Mouse (Mus musculus) small intestine, adult 2 months (tissue): ENCODE results near the gene Slc11a2.

Experiments used
- CTCF ChIP-seq: fragments of 200-500 bp; IDR thresholded peaks from 2 replicates; pipeline ENCODE4 v1.5.1; 2012; ENCODE audit warnings: low read depth, mild to moderate bottlenecking, control low read depth, inconsistent platforms, low read length, moderate library complexity, mixed read lengths; ENCODE audit not compliant: insufficient replicate concordance, insufficient read length; ENCODE audit errors: extremely low read depth
- POLR2A ChIP-seq: fragments of 200-500 bp; IDR thresholded peaks from 2 replicates; pipeline ENCODE4 v1.6.1; 2012; ENCODE audit warnings: low read depth, mild to moderate bottlenecking, control low read depth, inconsistent platforms, low read length, moderate library complexity

- TF ChIP-seq POLR2A = no peak
- no peak for TF ChIP-seq CTCF
These were observed 3.5 kb upstream of the Slc11a2 start for GRCm38 (mm10) chr15:100428296-100428905.
